Mouse (Mus musculus) testis, adult 2 months (tissue): ENCODE data around the gene Golga4. TPM values are rescaled to one million over a fixed set of nuclear protein-coding genes. Genes with fewer than 3 reads are reported as not detected.

Experiments
- H3K27ac ChIP-seq: fragments of 200-500 bp; 2 replicates; pipeline ENCODE4 v1.5.1; 2012; ENCODE audit warnings: low read depth, low read length; ENCODE audit not compliant: control insufficient read depth, insufficient read depth
- H3K27me3 ChIP-seq: fragments of 200-500 bp; 2 replicates; pipeline ENCODE4 v1.6.1; 2012; ENCODE audit warnings: mild to moderate bottlenecking, low read length, moderate library complexity; ENCODE audit not compliant: control insufficient read depth, insufficient read depth
- H3K36me3 ChIP-seq: fragments of 200-500 bp; 2 replicates; pipeline ENCODE4 v1.6.1; 2012; ENCODE audit warnings: mild to moderate bottlenecking, low read length; ENCODE audit not compliant: control insufficient read depth, insufficient read depth
- H3K4me1 ChIP-seq: fragments of 200-500 bp; 2 replicates; pipeline ENCODE4 v1.6.1; 2012; ENCODE audit warnings: low read length; ENCODE audit not compliant: control insufficient read depth, insufficient read depth
- H3K4me3 ChIP-seq: fragments of 200-500 bp; 2 replicates; pipeline ENCODE4 v1.5.1; 2012; ENCODE audit warnings: low read depth, mild to moderate bottlenecking, low read length, moderate library complexity, mixed read lengths; ENCODE audit not compliant: control insufficient read depth
- CTCF ChIP-seq: fragments of 200-500 bp; IDR thresholded peaks from 2 replicates; pipeline ENCODE4 v1.5.1; 2012; ENCODE audit warnings: low read depth, mild to moderate bottlenecking, inconsistent platforms, low read length, moderate library complexity; ENCODE audit not compliant: control insufficient read depth, insufficient read depth, insufficient replicate concordance
- POLR2A ChIP-seq: fragments of 200-500 bp; IDR thresholded peaks from 2 replicates; pipeline ENCODE4 v1.6.1; 2012; ENCODE audit warnings: low read depth, mild to moderate bottlenecking, inconsistent platforms, low read length, moderate library complexity; ENCODE audit not compliant: control insufficient read depth
- polyA plus RNA-seq: library from polyadenylated mRNA; depleted of rRNA; stranded (reverse); fragments of >200 nt; gene quantifications from 2 replicates; pipeline ENCODE4 v1.2.3, GENCODE M21; 2012; rRNA removed

Gene Golga4
- polyA plus RNA-seq: 35.9 and 41.0 TPM in 2 replicates

DNA sequence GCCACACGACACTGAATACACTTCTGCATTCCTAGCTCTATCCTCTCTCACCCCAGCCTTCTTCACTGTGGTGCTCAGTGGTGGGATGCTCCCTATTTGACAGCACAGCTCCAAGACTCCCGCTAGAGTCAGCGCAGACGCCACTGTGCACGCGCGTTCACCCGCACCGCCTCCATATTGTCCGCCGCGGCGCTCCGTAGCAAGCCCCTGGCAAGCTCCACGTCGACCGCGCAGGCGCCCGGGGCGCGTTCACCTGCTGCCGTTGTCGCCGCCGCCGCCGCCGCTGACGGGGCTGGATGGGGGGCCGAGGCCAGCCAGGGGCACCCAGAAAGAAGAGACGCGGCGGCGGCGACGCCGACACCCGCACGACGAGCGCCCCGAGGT, at the start of gene Golga4:
TSS of gene Golga4 (plus strand) at position 248 of the 384 bp plus-strand sequence.
- TF ChIP-seq CTCF: no peak
- TF ChIP-seq POLR2A: peak; percentile 74

DNA sequence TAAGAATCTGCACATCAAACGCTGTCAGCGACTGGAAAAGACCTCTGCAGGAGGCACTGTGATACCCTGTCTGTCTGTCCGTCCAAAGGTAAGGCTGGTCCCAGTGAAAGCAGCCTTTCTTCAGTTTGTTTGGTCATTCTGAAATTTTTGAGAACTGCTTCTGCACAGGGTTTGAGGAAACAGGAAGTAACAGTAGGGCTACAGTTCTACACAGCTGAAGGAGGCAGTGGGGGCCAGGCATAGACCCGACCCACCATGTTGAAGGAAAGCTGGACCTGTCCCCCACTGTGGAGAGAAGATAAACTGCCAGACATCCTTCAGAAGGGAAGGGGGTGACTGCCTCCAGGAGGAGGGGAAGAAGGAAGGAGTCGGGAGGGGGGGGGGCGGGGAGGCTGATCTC, 49.7 kb upstream of the Golga4 start:
- no peaks in the 10 kb centered on the region for H3K36me3 ChIP-seq
- no peak for TF ChIP-seq CTCF
- TF ChIP-seq POLR2A: no peak
- H3K4me3 ChIP-seq: no peak overlapping the region
- no peaks in the 10 kb centered on the region for H3K27me3 ChIP-seq
- no peaks in the 10 kb centered on the region; the same call in 1 of the 2 replicates for H3K4me1 ChIP-seq
- no peak overlapping the region for H3K27ac ChIP-seq

More for the DNA sequence above, at the start of gene Golga4:
- peaks cover 12% of the 10 kb centered on the region for H3K4me1 ChIP-seq
- no peaks in the 10 kb centered on the region for H3K27me3 ChIP-seq
- peak within 1 kb of the TSS; percentile 99 for H3K4me3 ChIP-seq
- H3K27ac ChIP-seq: peak within 1 kb of the TSS; percentile 95
- no peaks in the 10 kb centered on the region for H3K36me3 ChIP-seq

DNA sequence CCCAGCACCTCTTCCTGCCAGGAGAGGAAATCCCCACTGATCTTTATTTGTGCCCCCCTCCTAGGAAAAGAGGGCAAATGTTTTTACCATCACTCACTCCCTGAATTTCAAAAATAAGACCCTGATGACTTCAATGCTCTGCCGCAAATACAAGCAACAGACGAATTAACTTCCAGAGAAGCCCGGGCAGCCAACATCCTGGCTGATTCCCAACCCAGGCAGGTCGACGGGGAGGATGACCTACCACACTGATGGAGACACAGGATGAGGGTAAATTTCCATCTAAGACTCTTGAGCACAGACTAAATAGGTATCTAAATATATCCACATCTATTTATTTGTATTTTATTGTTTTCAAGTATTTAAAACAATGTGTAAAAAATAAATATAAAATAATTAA, 48.0 kb upstream of the Golga4 start:
- Histone ChIP-seq H3K36me3 (no peaks in the 10 kb centered on the region), H3K4me1 (no peaks in the 10 kb centered on the region; the same call in 1 of the 2 replicates), H3K27ac (no peak overlapping the region), H3K27me3 (no peaks in the 10 kb centered on the region), H3K4me3 (no peak overlapping the region)
- TF ChIP-seq CTCF: no peak
- TF ChIP-seq POLR2A: no peak

DNA sequence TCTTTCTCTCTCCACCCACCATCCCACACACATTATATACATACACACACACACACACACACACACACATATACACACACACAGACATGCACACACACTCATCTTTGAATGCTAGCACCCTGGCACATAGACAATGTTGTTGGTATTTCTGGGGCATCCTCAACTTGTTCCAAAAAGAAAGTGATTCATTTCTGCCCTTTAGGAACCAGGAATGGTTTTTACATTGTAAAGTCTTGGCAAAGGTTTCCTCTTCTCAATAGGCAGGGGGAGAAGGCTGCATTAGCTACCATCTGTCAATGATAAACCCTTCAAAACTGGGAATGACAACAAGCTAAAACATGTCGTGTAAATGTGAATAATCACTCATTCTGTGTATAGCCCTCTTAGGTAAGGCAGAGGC, 42.0 kb upstream of the Golga4 start:
- Histone ChIP-seq H3K4me3 (no peak overlapping the region), H3K4me1 (no peaks in the 10 kb centered on the region), H3K27ac (no peak overlapping the region), H3K36me3 (no peaks in the 10 kb centered on the region), H3K27me3 (no peaks in the 10 kb centered on the region)
- TF ChIP-seq POLR2A (no peak), CTCF (no peak)

DNA sequence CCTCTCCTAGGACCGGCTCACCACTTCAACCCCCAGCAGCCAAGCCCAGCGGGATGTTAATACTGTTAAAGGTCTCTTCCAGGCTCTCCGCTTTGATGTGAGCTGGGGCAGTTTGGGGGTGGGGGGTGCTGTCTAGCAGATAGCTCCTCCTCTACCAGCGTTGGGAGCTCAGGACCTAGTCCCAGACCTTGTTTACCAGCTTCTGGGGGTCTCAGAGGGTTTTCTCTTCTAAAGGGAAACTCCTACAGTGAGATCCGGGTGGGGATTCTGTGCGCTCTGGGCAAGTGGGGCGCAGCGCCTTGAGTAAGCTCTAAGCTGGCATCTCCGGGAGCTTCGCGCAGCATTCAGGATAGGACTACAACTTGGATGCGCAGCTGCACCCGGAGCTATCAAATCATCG, 37.8 kb upstream of the Golga4 start:
- H3K27me3 ChIP-seq: no peaks in the 10 kb centered on the region
- TF ChIP-seq POLR2A: no peak
- TF ChIP-seq CTCF: no peak
- no peaks in the 10 kb centered on the region for H3K4me1 ChIP-seq
- no peak overlapping the region for H3K4me3 ChIP-seq
- H3K36me3 ChIP-seq: no peaks in the 10 kb centered on the region
- H3K27ac ChIP-seq: no peak overlapping the region

DNA sequence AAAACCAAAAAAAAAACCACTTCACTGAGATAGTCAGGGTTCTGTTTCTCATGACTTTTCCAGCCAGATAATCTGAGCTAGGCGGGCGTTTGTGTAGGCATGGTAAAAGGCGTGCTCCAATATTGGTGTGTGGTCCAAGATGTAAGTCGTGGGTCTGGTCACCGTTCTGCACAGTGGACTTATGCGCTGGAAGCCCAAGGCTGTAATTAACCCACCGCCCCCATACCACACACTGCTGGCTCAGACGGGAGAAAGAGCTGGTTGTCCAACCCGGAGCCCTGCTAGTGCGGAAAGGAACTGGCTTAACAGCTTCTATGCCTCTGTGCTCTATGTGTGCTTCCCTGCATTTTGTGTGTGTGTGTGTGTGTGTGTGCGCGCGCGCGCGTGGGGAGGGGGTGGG, 36.8 kb upstream of the Golga4 start:
- no peak overlapping the region for H3K4me3 ChIP-seq
- no peak overlapping the region for H3K27ac ChIP-seq
- H3K4me1 ChIP-seq: no peaks in the 10 kb centered on the region
- H3K27me3 ChIP-seq: no peaks in the 10 kb centered on the region
- TF ChIP-seq CTCF (no peak), POLR2A (no peak)
- H3K36me3 ChIP-seq: no peaks in the 10 kb centered on the region

DNA sequence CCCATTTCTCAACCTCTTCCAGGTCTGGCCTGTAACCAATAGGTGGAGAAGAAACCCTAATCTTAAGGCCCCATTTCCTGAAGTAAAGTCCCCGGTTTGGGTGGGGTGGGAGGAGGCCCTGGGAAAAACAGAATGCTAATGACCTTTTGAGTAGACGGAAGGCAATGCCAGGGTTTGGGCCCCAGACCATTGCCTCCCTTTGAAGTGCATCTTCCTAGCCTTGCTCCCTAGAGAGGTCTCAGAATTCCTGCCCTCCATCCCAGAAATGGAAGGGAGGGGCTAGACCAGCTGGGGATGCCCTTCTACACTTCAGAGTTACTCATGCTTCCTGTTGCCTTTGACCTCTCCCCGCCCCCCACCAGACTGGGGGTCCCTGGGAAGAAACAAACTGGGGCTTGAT, 34.8 kb upstream of the Golga4 start:
- Histone ChIP-seq H3K4me1 (no peaks in the 10 kb centered on the region), H3K27me3 (no peaks in the 10 kb centered on the region), H3K36me3 (no peaks in the 10 kb centered on the region), H3K4me3 (no peak overlapping the region), H3K27ac (no peak overlapping the region)
- TF ChIP-seq POLR2A: no peak
- TF ChIP-seq CTCF: no peak

DNA sequence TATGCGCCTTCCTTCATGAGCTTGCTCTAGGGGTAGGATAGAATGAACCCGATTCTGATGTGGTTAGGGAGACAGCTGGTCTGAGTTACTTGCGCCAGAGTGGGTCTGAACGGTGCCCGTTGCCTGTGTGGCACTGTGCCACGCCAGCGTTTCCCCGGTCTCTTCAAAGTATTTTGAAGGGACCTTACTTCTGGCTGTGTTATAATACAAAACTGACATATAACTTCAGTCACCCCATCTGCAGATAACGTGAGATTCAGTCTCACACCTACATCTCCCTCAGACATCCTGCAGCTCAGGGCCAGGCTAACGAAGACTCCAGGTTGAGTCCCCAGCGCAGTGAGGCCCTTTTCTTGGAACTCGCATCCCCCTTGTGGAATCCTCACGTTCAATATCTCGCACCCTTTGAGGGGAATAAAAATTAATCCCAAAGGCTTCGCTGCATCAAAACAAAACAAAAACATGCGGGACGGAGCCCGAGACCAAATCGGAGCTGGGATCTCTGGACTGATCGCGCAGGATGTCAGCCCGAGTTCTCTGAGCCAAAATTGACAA, 29.8 kb upstream of the Golga4 start:
- Histone ChIP-seq H3K27me3 (peaks cover 9% of the 10 kb centered on the region), H3K36me3 (no peaks in the 10 kb centered on the region), H3K27ac (no peak overlapping the region), H3K4me3 (no peak overlapping the region), H3K4me1 (peaks cover 16% of the 10 kb centered on the region)
- no peak for TF ChIP-seq POLR2A
- TF ChIP-seq CTCF: no peak
